In genomic region chr3:97255706-97256339, GRCm38 (mm10) we compare ENCODE assay signal across 10 mouse cellular contexts. TPM values are rescaled to one million over a fixed set of nuclear protein-coding genes. Genes with fewer than 3 reads are reported as not detected.
DNase-seq lines count a peak whose midpoint lies in the region; ATAC-seq and TF ChIP-seq lines count a peak whose summit lies in the region.
"Had no signal": no experiment of that assay in that cellular context is flagged by ENCODE, and none has a peak within 500 bp of the region (broad histone marks: within the 10 kb centered on the region; RNA-seq: fewer than 3 reads in every experiment).

No protein-coding gene starts in this region.

- H3K27ac ChIP-seq in heart, embryonic 10.5 days, result peak overlapping the region; percentile 52; the same call in 1 of the 2 replicates
- H3K27ac ChIP-seq in stomach, postnatal 0 days (replicated peaks), result 0 out of 2 replicates have a peak overlapping the region, but pooled peaks have one; percentile 9

- TF ChIP-seq EP300 in stomach, postnatal 0 days (optimal IDR thresholded peaks at IDR 0.05), result no peak

- no peak for TF ChIP-seq CTCF in stomach, postnatal 0 days (IDR thresholded peaks at IDR 0.05; ENCODE audit: low read depth)

- no peak overlapping the region for H3K4me3 ChIP-seq in heart, embryonic 10.5 days
- H3K4me3 ChIP-seq in stomach, postnatal 0 days (ENCODE audit: low read depth, low read length), result no peak overlapping the region

- DNase-seq in heart, embryonic 10.5 days (ENCODE audit: low spot score), result no peak
- DNase-seq in heart, adult 18-20 months, result no peak
- peak; percentile 22 for DNase-seq in retina, postnatal 1 day
- no peak for DNase-seq in retina, embryonic 14.5 days (ENCODE audit: low spot score)
- DNase-seq in large intestine, adult 2 months (ENCODE audit: low read depth, low spot score), result peak; percentile 68
- no peak for DNase-seq in stomach, postnatal 0 days (ENCODE audit: low spot score)
- DNase-seq in urinary bladder, postnatal 10 days (ENCODE audit: low spot score), result no peak
- no peak for DNase-seq in c-Kit-positive CD71-positive TER-119-positive erythroid progenitor cells, embryonic 14.5 days (ENCODE audit: low spot score)
- DNase-seq: cerebellum, adult 2 months; lung, postnatal 36 days had no signal

- no peaks in the 10 kb centered on the region for H3K9me3 ChIP-seq in heart, embryonic 10.5 days
- H3K9me3 ChIP-seq in stomach, postnatal 0 days (ENCODE audit: control insufficient read depth, low read length), result no peaks in the 10 kb centered on the region

- H3K4me2 ChIP-seq in stomach, postnatal 0 days (replicated peaks; ENCODE audit: low read depth), result no peak overlapping the region

- ATAC-seq in stomach, postnatal 0 days (ENCODE audit: low FRiP score, low TSS enrichment), result peak; percentile 59; the same call in 1 of the 2 replicates

- peaks cover 37% of the 10 kb centered on the region for H3K4me1 ChIP-seq in heart, embryonic 10.5 days
- peaks cover 2% of the 10 kb centered on the region; the same call in 1 of the 2 replicates for H3K4me1 ChIP-seq in stomach, postnatal 0 days (replicated peaks; ENCODE audit: control insufficient read depth, insufficient read depth)

- WGBS in heart, embryonic 10.5 days, result 44% methylated on average over 9 of the region's 9 CpGs
- WGBS in large intestine, adult 2 months, result 22% methylated on average over 9 of the region's 9 CpGs
- WGBS in stomach, postnatal 0 days, result 50% methylated on average over 9 of the region's 9 CpGs

- no peak overlapping the region for H3K9ac ChIP-seq in stomach, postnatal 0 days (ENCODE audit: low read length)

- H3K27me3 ChIP-seq in heart, embryonic 10.5 days (ENCODE audit: insufficient read depth, poor library complexity, severe bottlenecking), result no peaks in the 10 kb centered on the region
- H3K27me3 ChIP-seq in stomach, postnatal 0 days (ENCODE audit: control insufficient read depth, insufficient read depth, low read length), result no peaks in the 10 kb centered on the region

- H3K36me3 ChIP-seq in heart, embryonic 10.5 days, result peaks cover 20% of the 10 kb centered on the region
- H3K36me3 ChIP-seq in stomach, postnatal 0 days (ENCODE audit: control insufficient read depth, insufficient read depth, low read length), result no peaks in the 10 kb centered on the region

RNA-seq across cellular contexts. Expression of gene Bcl9, which starts 41.9 kb away (rescaled TPM):
- 37.2 and 45.9 TPM in 2 replicates for polyA plus RNA-seq in heart, embryonic 10.5 days (2016; fragmentation: Nextera tagmentation; extraction: Ambion mirVana)
- total RNA-seq in heart, adult 18-20 months (2021), result 10 to 100 TPM; 14.2 to 17.9 TPM
- 13.9 and 16.0 TPM in 2 replicates for polyA plus RNA-seq in large intestine, adult 2 months (2012; rRNA removed)
- 19.2 and 20.2 TPM in 2 replicates for polyA plus RNA-seq in stomach, postnatal 0 days (2015; fragmentation: Nextera tagmentation; extraction: Ambion mirVana)

Comparison
In these comparisons a context has a peak if more than half of its experiments do, and no peak if none do; other contexts are left out.
1. DNase-seq: peak in retina, postnatal 1 day (single experiment) and large intestine, adult 2 months (single experiment); none in heart, embryonic 10.5 days (single experiment), heart, adult 18-20 months (0 of 2), retina, embryonic 14.5 days (single experiment), stomach, postnatal 0 days (single experiment), urinary bladder, postnatal 10 days (single experiment) and c-Kit-positive CD71-positive TER-119-positive erythroid progenitor cells, embryonic 14.5 days (single experiment).